Mouse (Mus musculus) heart, postnatal 0 days (tissue): ENCODE results near the gene Pcsk5. TPM values are rescaled to one million over a fixed set of nuclear protein-coding genes. Genes with fewer than 3 reads are reported as not detected.

Source experiments
- ATAC-seq: fragments of 200-750 bp; cut with Nextera tagmentation; 2 replicates; pipeline ENCODE4 v1.8.0; 2017; ENCODE audit warnings: low read depth, moderate number of reproducible peaks, moderate library complexity; ENCODE audit not compliant: insufficient read depth
- DNase-seq: peaks from one replicate; pipeline ENCODE4 v3.0.0-alpha.2; 2016; ENCODE audit warnings: low spot score
- H3K27ac ChIP-seq: fragments of 300-500 bp; sonication (generic); 2 replicates; pipeline ENCODE4 v1.5.1; 2014; ENCODE audit warnings: low read depth, mild to moderate bottlenecking
- H3K27me3 ChIP-seq: fragments of 300-500 bp; sonication (generic); 2 replicates; pipeline ENCODE4 v1.6.1; 2014; ENCODE audit warnings: low read length, mixed read lengths; ENCODE audit not compliant: control insufficient read depth, insufficient read depth
- H3K36me3 ChIP-seq: fragments of 300-500 bp; sonication (generic); replicated peaks from 2 replicates; pipeline ENCODE4 v1.6.1; 2014; ENCODE audit warnings: low read length, mixed read lengths; ENCODE audit not compliant: control insufficient read depth, insufficient read depth
- H3K4me1 ChIP-seq: fragments of 300-500 bp; sonication (generic); 2 replicates; pipeline ENCODE4 v1.6.1; 2014; ENCODE audit warnings: antibody characterized with exemption; ENCODE audit not compliant: control insufficient read depth, insufficient read depth
- H3K4me2 ChIP-seq: fragments of 300-500 bp; sonication (generic); 2 replicates; pipeline ENCODE4 v1.6.1; 2014; ENCODE audit warnings: low read depth, mild to moderate bottlenecking, low read length, moderate library complexity
- H3K4me3 ChIP-seq: fragments of 300-500 bp; sonication (generic); 2 replicates; pipeline ENCODE4 v1.5.1; 2014; ENCODE audit warnings: low read depth, low read length
- H3K9ac ChIP-seq: fragments of 300-500 bp; sonication (generic); replicated peaks from 2 replicates; pipeline ENCODE4 v1.6.1; 2014; ENCODE audit warnings: low read depth, low read length, mixed read lengths
- H3K9me3 ChIP-seq: fragments of 300-500 bp; sonication (generic); replicated peaks from 2 replicates; pipeline ENCODE4 v1.6.1; 2016; ENCODE audit warnings: low read length; ENCODE audit not compliant: control insufficient read depth
- CTCF ChIP-seq: IDR thresholded peaks from 2 replicates; pipeline ENCODE4 v1.5.1; 2016; ENCODE audit warnings: antibody characterized with exemption, control low read depth, low read depth
- EP300 ChIP-seq: IDR thresholded peaks from 2 replicates; pipeline ENCODE4 v1.6.1; 2016; ENCODE audit warnings: antibody characterized with exemption, low read depth
- WGBS: fragments of 180-500 bp; shearing (Covaris S2); extraction: QIAGEN DNeasy Blood & Tissue Kit; methylation state at CpG from one replicate; pipeline ENCODE4 v1.1.7; 2014; 5-methylcytosine and 5-hydroxymethylcytosine counted together
- polyA plus RNA-seq: library from polyadenylated mRNA; unstranded; fragments of >200 nt; fragmentation: Nextera tagmentation; extraction: Ambion mirVana; gene quantifications from 2 replicates; pipeline ENCODE4 v1.2.1, GENCODE M21; 2015
- total RNA-seq: library from RNA; depleted of rRNA; stranded (reverse); fragments of >200 nt; gene quantifications from 2 replicates; pipeline ENCODE4 v1.2.3, GENCODE M21; 2014; ENCODE audit warnings: low replicate concordance

Pcsk5 gene
- total and polyA plus RNA-seq, 2 experiments from 2014 or later = 4.8 to 7.9 TPM

DNA sequence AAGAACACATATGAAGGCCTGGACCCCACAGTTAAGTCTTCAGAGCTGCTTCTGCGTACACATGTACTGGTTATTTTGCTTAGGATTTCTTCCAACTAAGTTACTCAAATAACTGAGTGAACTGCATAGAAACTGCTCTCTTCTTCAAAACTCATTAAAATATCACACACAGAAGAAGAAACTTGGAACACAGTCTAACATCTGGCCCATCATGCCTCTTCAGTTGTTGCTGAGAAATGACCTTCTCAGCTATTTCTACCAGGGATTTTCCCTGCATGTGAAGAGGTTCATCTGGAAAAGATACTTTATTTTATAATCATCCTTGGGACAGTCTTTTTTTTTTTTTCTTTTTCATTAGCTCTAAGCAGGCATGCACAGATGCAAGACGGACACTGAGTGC is 231.3 kb downstream of the Pcsk5 start:
- H3K4me1 ChIP-seq = no peaks in the 10 kb centered on the region
- no peaks in the 10 kb centered on the region for H3K9me3 ChIP-seq
- H3K27me3 ChIP-seq = no peaks in the 10 kb centered on the region
- TF ChIP-seq EP300 = no peak
- TF ChIP-seq CTCF = no peak
- 88% methylated on average over 2 of the region's 2 CpGs for WGBS
- no peak overlapping the region for H3K27ac ChIP-seq
- no peak for DNase-seq
- no peak overlapping the region for H3K9ac ChIP-seq
- no peaks in the 10 kb centered on the region for H3K36me3 ChIP-seq
- H3K4me3 ChIP-seq = no peak overlapping the region
- ATAC-seq = no peak
- H3K4me2 ChIP-seq = no peak overlapping the region

DNA sequence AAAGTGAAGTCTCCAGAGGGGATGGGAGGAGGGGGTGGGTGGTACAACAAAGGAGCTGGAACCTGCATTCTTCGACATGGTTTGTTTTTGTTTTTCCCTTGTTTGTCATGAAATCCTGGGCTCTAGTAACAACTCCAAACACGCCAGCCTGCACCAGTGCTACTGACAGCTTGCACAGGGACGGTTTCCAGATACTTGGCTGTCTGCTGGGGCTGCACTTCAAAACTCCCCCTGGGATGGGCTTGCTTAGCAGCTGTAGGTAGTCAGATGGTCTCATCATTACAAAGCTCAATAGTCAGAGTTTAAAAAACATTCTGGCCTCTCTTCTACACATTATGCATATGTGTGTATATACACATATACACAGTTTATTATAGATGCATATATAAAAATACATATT is 234.1 kb downstream of the Pcsk5 start:
- Histone ChIP-seq H3K27ac (no peak overlapping the region), H3K27me3 (no peaks in the 10 kb centered on the region), H3K4me3 (no peak overlapping the region), H3K9me3 (no peaks in the 10 kb centered on the region), H3K4me2 (no peak overlapping the region), H3K9ac (no peak overlapping the region), H3K4me1 (no peaks in the 10 kb centered on the region), H3K36me3 (no peaks in the 10 kb centered on the region)
- no peak for TF ChIP-seq EP300
- no peak for TF ChIP-seq CTCF
- WGBS = 38% methylated on average over 3 of the region's 3 CpGs
- ATAC-seq = no peak
- DNase-seq = no peak

DNA sequence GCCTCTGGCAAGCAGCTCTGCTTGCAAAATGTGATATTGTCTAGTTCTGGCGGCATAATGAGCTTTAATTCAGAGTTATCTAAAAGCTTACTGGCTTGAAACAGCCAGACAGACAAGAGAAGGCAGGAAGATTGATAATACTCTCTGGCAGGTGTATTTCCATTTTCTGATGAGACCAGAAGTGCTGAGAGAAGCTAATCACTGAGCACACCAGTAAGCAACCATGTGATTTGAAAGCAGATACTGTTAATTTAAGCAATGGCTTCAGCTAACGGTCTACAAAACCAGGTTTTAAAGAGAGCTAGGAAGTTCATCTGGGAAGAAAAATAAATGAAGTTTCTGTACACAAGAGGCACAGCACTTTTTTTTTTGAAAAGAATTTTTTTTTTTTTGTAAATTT is 237.1 kb downstream of the Pcsk5 start:
- Histone ChIP-seq H3K27ac (no peak overlapping the region), H3K27me3 (no peaks in the 10 kb centered on the region), H3K4me3 (no peak overlapping the region), H3K9ac (no peak overlapping the region), H3K4me1 (no peaks in the 10 kb centered on the region), H3K9me3 (no peaks in the 10 kb centered on the region), H3K36me3 (no peaks in the 10 kb centered on the region), H3K4me2 (no peak overlapping the region)
- WGBS = 65% methylated on average over 2 of the region's 2 CpGs
- TF ChIP-seq EP300 (no peak), CTCF (no peak)
- ATAC-seq (no peak), DNase-seq (no peak)

DNA sequence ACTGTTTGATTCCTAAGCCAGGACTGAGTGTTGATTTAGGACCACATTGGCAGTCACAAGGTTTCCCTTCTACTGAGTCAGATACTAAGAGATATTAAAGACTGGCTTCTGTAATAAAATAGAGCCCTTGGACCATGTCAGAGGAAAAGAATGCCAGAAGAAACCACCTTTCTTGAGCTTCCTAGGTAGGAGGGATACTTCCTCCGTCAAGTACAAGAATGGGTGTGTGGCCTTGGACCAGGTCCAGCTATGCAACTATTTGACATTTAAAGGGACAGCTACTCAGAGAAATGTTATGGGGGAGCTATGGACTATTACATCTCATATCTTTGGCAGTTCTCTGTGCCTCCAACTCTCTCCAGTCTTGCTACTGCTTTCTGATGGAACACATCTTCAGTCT is 244.6 kb downstream of the Pcsk5 start:
- ATAC-seq (0 out of 2 replicates have a peak, but pooled peaks have one; percentile 17), DNase-seq (no peak)
- Histone ChIP-seq H3K36me3 (no peaks in the 10 kb centered on the region), H3K9me3 (no peaks in the 10 kb centered on the region), H3K9ac (no peak overlapping the region), H3K4me3 (no peak overlapping the region), H3K27me3 (no peaks in the 10 kb centered on the region), H3K4me2 (no peak overlapping the region), H3K4me1 (peaks cover 11% of the 10 kb centered on the region), H3K27ac (no peak overlapping the region)
- 9% methylated on average over 1 of the region's 1 CpGs for WGBS
- no peak for TF ChIP-seq EP300

DNA sequence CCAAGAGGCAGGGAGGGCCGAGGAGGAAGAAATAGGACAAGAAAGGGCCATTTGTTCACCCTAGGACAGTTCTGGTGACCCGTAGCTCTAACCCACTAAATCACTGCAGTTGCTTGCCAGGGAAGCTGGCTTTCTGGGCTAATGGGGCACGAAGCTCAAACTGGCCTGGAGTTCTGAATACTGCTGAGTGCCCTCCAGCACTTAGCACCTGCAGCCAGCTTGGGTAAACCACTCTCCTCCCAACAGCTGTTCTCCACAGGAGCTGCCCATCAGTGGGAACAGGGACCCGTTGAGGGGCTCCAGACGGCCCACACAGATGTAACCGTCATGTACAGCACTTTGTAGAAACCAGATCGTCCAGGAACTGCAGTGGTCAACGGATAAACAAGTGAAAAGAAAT is 246.1 kb downstream of the Pcsk5 start:
- Histone ChIP-seq H3K27ac (no peak overlapping the region), H3K36me3 (no peaks in the 10 kb centered on the region), H3K27me3 (no peaks in the 10 kb centered on the region), H3K4me3 (no peak overlapping the region), H3K9ac (no peak overlapping the region), H3K4me2 (no peak overlapping the region), H3K9me3 (no peaks in the 10 kb centered on the region), H3K4me1 (peaks cover 11% of the 10 kb centered on the region)
- 47% methylated on average over 8 of the region's 8 CpGs for WGBS
- no peak for TF ChIP-seq EP300
- TF ChIP-seq CTCF = no peak
- ATAC-seq (peak; percentile 62), DNase-seq (no peak)

DNA sequence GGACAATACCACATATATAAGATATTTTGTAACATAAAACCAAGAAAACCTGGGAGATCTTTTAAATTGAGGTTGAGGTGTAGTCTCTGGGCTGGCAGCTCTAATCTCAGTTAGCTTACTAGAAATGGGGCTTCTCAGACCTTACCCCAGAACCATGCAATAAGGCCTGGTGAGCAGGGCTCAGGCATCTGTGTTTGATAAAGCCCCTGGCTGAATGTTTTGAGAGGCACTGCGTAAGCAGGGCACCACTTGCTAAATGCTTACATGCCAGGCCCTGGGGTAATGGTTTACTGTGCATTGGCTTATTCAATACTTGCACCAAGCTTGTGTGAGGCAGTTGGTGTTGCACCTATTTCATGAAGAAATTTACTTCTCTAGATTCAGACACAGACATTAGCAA is 247.1 kb downstream of the Pcsk5 start:
- H3K36me3 ChIP-seq = no peaks in the 10 kb centered on the region
- no peak for ATAC-seq
- H3K9ac ChIP-seq = no peak overlapping the region
- no peak for TF ChIP-seq CTCF
- no peak for TF ChIP-seq EP300
- H3K27me3 ChIP-seq = no peaks in the 10 kb centered on the region
- H3K4me1 ChIP-seq = peaks cover 11% of the 10 kb centered on the region
- H3K27ac ChIP-seq = no peak overlapping the region
- no peaks in the 10 kb centered on the region for H3K9me3 ChIP-seq
- no peak overlapping the region for H3K4me3 ChIP-seq
- DNase-seq = no peak
- WGBS = 86% methylated on average over 1 of the region's 1 CpGs
- no peak overlapping the region for H3K4me2 ChIP-seq
